Mouse (Mus musculus) MEL (cell line): ENCODE results near the gene Gm20388. TPM values are rescaled to one million over a fixed set of nuclear protein-coding genes. Genes with fewer than 3 reads are reported as not detected.

Source experiments
- DNase-seq: peaks from one replicate; pipeline ENCODE4 v3.0.0; 2011; ENCODE audit warnings: low read depth, low spot score
- H3K27ac ChIP-seq: 2 replicates; pipeline ENCODE4 v1.5.1; 2012; ENCODE audit warnings: low read depth, mild to moderate bottlenecking, control low read depth, low read length, moderate library complexity; ENCODE audit not compliant: control insufficient read depth
- H3K27me3 ChIP-seq, 2 experiments: fragments of 150-350 bp in 1 of 2; sonication (generic) in 1 of 2; 2 replicates each; pipeline ENCODE4 v1.6.1; 2012; ENCODE audit warnings: low read length in 2 of 2, mild to moderate bottlenecking in 2 of 2, improper control_type of control experiment in 1 of 2, moderate library complexity in 1 of 2; ENCODE audit not compliant: insufficient read depth in 2 of 2, control insufficient read depth in 1 of 2
- H3K36me3 ChIP-seq, 2 experiments: 2 replicates each; pipeline ENCODE4 v1.6.1; 2012 to 2014; ENCODE audit warnings: low read length in 2 of 2, improper control_type of control experiment in 1 of 2, inconsistent platforms in 1 of 2, mild to moderate bottlenecking in 1 of 2; ENCODE audit not compliant: insufficient read depth in 2 of 2, control insufficient read depth in 1 of 2
- H3K4me1 ChIP-seq, 2 experiments: fragments of 150-350 bp in 1 of 2; sonication (generic) in 1 of 2; 2 replicates each; pipeline ENCODE4 v1.6.1; 2012; ENCODE audit warnings: low read length in 2 of 2, improper control_type of control experiment in 1 of 2, mild to moderate bottlenecking in 1 of 2; ENCODE audit not compliant: insufficient read depth in 2 of 2, control insufficient read depth in 1 of 2
- H3K4me3 ChIP-seq, 2 experiments: fragments of 150-350 bp in 1 of 2; sonication (generic) in 1 of 2; 2 replicates each; pipeline ENCODE4 v1.5.1; 2012; ENCODE audit warnings: low read depth in 2 of 2, low read length in 2 of 2, mild to moderate bottlenecking in 2 of 2, moderate library complexity in 2 of 2, control low read depth in 1 of 2, improper control_type of control experiment in 1 of 2; ENCODE audit not compliant: control insufficient read depth in 1 of 2, insufficient read depth in 1 of 2
- H3K79me2 ChIP-seq: 2 replicates; pipeline ENCODE4 v1.6.1; 2012; ENCODE audit warnings: mild to moderate bottlenecking, low read length, moderate library complexity; ENCODE audit not compliant: control insufficient read depth, poor library complexity, insufficient read depth
- H3K9ac ChIP-seq: 2 replicates; pipeline ENCODE4 v1.6.1; 2012; ENCODE audit warnings: low read depth, mild to moderate bottlenecking, control low read depth, low read length, moderate library complexity; ENCODE audit not compliant: control insufficient read depth, poor library complexity, severe bottlenecking
- H3K9me3 ChIP-seq: fragments of 150-350 bp; sonication (generic); replicated peaks from 2 replicates; pipeline ENCODE4 v1.6.1; 2012; ENCODE audit warnings: mild to moderate bottlenecking, low read length, improper control_type of control experiment, moderate library complexity; ENCODE audit not compliant: insufficient read depth
- BHLHE40 ChIP-seq: IDR thresholded peaks from 2 replicates; pipeline ENCODE4 v1.6.1; 2012; ENCODE audit warnings: low read depth, mild to moderate bottlenecking, inconsistent platforms, low read length, improper control_type of control experiment, borderline replicate concordance
- CHD1 ChIP-seq: IDR thresholded peaks from 2 replicates; pipeline ENCODE4 v1.6.1; 2012; ENCODE audit warnings: low read depth, mild to moderate bottlenecking, inconsistent platforms, low read length, improper control_type of control experiment
- E2F4 ChIP-seq: IDR thresholded peaks from 2 replicates; pipeline ENCODE4 v1.6.1; 2011; ENCODE audit warnings: low read depth, low read length, improper control_type of control experiment, borderline replicate concordance
- ETS1 ChIP-seq: IDR thresholded peaks from 2 replicates; pipeline ENCODE4 v1.6.1; 2012; ENCODE audit warnings: low read depth, mild to moderate bottlenecking, inconsistent platforms, low read length, improper control_type of control experiment, moderate library complexity
- GABPA ChIP-seq: IDR thresholded peaks from 2 replicates; pipeline ENCODE4 v1.6.1; 2012; ENCODE audit warnings: low read depth, mild to moderate bottlenecking, inconsistent platforms, low read length, improper control_type of control experiment, moderate library complexity
- JUND ChIP-seq: IDR thresholded peaks from 2 replicates; pipeline ENCODE4 v1.6.1; 2011; ENCODE audit warnings: low read depth, mild to moderate bottlenecking, improper control_type of control experiment, low read length
- MAX ChIP-seq: IDR thresholded peaks from 2 replicates; pipeline ENCODE4 v1.6.1; 2011; ENCODE audit warnings: low read length, improper control_type of control experiment
- MAZ ChIP-seq: IDR thresholded peaks from 2 replicates; pipeline ENCODE4 v1.6.1; 2012; ENCODE audit warnings: low read depth, mild to moderate bottlenecking, inconsistent platforms, low read length, improper control_type of control experiment
- MXI1 ChIP-seq: IDR thresholded peaks from 2 replicates; pipeline ENCODE4 v1.6.1; 2011; ENCODE audit warnings: mild to moderate bottlenecking, low read depth, low read length, improper control_type of control experiment
- NELFE ChIP-seq: IDR thresholded peaks from 2 replicates; pipeline ENCODE4 v1.6.1; 2011; ENCODE audit warnings: low read depth, low read length, improper control_type of control experiment
- NRF1 ChIP-seq: IDR thresholded peaks from 2 replicates; pipeline ENCODE4 v1.6.1; 2014; ENCODE audit warnings: low read depth, mild to moderate bottlenecking, inconsistent platforms, low read length, improper control_type of control experiment, moderate library complexity; ENCODE audit not compliant: poor library complexity, insufficient read depth, severe bottlenecking
- SIN3A ChIP-seq: IDR thresholded peaks from 2 replicates; pipeline ENCODE4 v1.6.1; 2012; ENCODE audit warnings: low read length, improper control_type of control experiment, inconsistent platforms
- TAL1 ChIP-seq: IDR thresholded peaks from 2 replicates; pipeline ENCODE4 v1.6.1; 2012; ENCODE audit warnings: mild to moderate bottlenecking, inconsistent platforms, low read length, moderate library complexity, mixed read lengths
- TBP ChIP-seq: IDR thresholded peaks from 2 replicates; pipeline ENCODE4 v1.8.0; 2011; ENCODE audit warnings: low read depth, low read length, improper control_type of control experiment
- TCF12 ChIP-seq: IDR thresholded peaks from 2 replicates; pipeline ENCODE4 v1.6.1; 2014; ENCODE audit warnings: low read depth, mild to moderate bottlenecking, inconsistent platforms, low read length, improper control_type of control experiment, moderate library complexity
- UBTF ChIP-seq: IDR thresholded peaks from 2 replicates; pipeline ENCODE4 v1.6.1; 2012; ENCODE audit warnings: low read depth, mild to moderate bottlenecking, inconsistent platforms, low read length, improper control_type of control experiment, moderate library complexity, borderline replicate concordance; ENCODE audit not compliant: insufficient read depth
- USF2 ChIP-seq, 2 experiments: IDR thresholded peaks; 2 replicates each; pipeline ENCODE4 v1.6.1; 2011 to 2012; ENCODE audit warnings: improper control_type of control experiment in 2 of 2, low read length in 2 of 2, borderline replicate concordance in 1 of 2, inconsistent platforms in 1 of 2, low read depth in 1 of 2, mild to moderate bottlenecking in 1 of 2; ENCODE audit not compliant: insufficient read depth in 1 of 2
- ZMIZ1 ChIP-seq: IDR thresholded peaks from 2 replicates; pipeline ENCODE4 v1.6.1; 2012; ENCODE audit warnings: low read depth, mild to moderate bottlenecking, inconsistent platforms, low read length, improper control_type of control experiment, moderate library complexity
- polyA plus RNA-seq, 2 experiments: library from polyadenylated mRNA; stranded (reverse) in 1 of 2; unstranded in 1 of 2; fragments of >175 nt in 1 of 2; fragments of >200 nt in 1 of 2; gene quantifications; 2 replicates each; pipeline versions ENCODE4 v1.2.1 to v1.2.4; 2012; ENCODE audit warnings: low replicate concordance in 2 of 2, low read depth in 1 of 2; ENCODE audit not compliant: insufficient read length in 2 of 2, insufficient read depth in 1 of 2, missing spikeins in 1 of 2
- total RNA-seq: library from RNA; depleted of rRNA; stranded (reverse); fragments of 300-350 nt; gene quantifications from 2 replicates; pipeline ENCODE4 v1.2.3, GENCODE M21; 2012

Gm20388 gene
- total and polyA plus RNA-seq, 3 experiments, result 11.1 to 17.8 TPM; not detected in 1

GRCm38 (mm10) chr8:120588908-120589771, 678.5 kb downstream of the Gm20388 start, which contains the start of gene Gins2 (continued):
- no peak for TF ChIP-seq UBTF
- 0 out of 2 replicates have a peak, but pooled peaks have one; percentile 20 for TF ChIP-seq ETS1
- no peak for TF ChIP-seq TAL1
- peak; percentile 66 for TF ChIP-seq SIN3A
- peak; percentile 60 for TF ChIP-seq NELFE
- TF ChIP-seq CHD1, result no peak
- 0 out of 2 replicates have a peak, but pooled peaks have one; percentile 4 for TF ChIP-seq TCF12
- TF ChIP-seq GABPA, result peak; percentile 95; the same call in 1 of the 2 replicates
- no peak for TF ChIP-seq JUND
- peak; percentile 84 for TF ChIP-seq MXI1
- TF ChIP-seq E2F4, result peak; percentile 99
- peak; percentile 32; the same call in 1 of the 2 replicates for TF ChIP-seq NRF1
- TF ChIP-seq USF2 (IDR thresholded peaks at IDR 0.05; ENCODE audit: borderline replicate concordance in 1 of 2, insufficient read depth in 1 of 2, low read depth in 1 of 2, low read length in 2 of 2), result no peak
- peak; percentile 77 for TF ChIP-seq MAX

GRCm38 (mm10) chr8:120589921-120590320, 679.3 kb downstream of the Gm20388 start:
- Histone ChIP-seq H3K27ac (0 out of 2 replicates have a peak overlapping the region, but pooled peaks have one; percentile 0), H3K4me3 (peak overlapping the region; percentile 61 to 89), H3K36me3 (peaks cover 0 to 6% of the 10 kb centered on the region in 2 experiments; a peak in 1 of 4 replicates), H3K9me3 (no peaks in the 10 kb centered on the region), H3K9ac (peak overlapping the region; percentile 56)
- peak; percentile 53 for DNase-seq
- TF ChIP-seq TAL1 (no peak), ZMIZ1 (peak; percentile 13; the same call in 1 of the 2 replicates), TBP (0 out of 2 replicates have a peak, but pooled peaks have one; percentile 32), BHLHE40 (no peak), MAZ (no peak)
- TF ChIP-seq, all 39 proteins: peak for 2
- Histone ChIP-seq H3K27me3 (no peaks in the 10 kb centered on the region), H3K4me1 (peaks cover 3 to 10% of the 10 kb centered on the region in 2 experiments; a peak in 3 of 4 replicates), H3K79me2 (peaks cover 10% of the 10 kb centered on the region)
